Mouse (Mus musculus): ENCODE results near the gene Ankfn1.

DNA sequence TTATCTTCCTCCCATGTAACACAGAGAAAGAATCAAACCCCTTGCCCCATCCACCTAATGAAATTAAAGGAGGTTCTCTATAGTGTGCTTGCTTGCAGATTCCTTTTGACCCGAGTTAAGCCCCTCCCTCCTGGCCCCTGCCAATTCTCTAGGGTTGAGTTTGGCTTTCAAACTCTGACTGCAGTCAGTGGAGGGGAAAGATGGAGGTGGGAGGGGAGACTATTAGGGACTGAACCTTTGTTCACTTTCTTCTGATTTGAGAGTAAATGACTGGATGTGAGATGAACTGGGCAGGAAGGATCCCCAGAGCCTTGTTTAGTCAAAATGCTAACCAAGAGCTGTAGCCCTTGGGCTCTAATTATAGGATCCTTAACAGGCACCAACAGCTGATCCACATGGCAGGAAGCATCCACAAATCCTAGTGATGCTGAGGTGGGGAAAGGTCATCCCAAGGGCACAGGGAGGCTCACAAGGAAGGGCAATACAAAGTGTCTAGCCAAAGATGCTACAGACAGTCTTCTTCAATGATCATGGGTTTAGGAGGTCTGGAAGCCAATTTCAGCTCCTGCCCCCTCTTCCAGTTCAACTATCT is 103.4 kb downstream of the Ankfn1 start:
- TF ChIP-seq CTCF (IDR thresholded peaks at IDR 0.05; ENCODE audit: borderline replicate concordance, insufficient read depth, low read length) (no peak), POLR2A (IDR thresholded peaks at IDR 0.05; ENCODE audit: low read depth, low read length) (no peak)
